Mouse (Mus musculus) stomach, postnatal 0 days (tissue): ENCODE measurements around the gene Ap5m1. TPM values are rescaled to one million over a fixed set of nuclear protein-coding genes. Genes with fewer than 3 reads are reported as not detected.
A peak's percentile ranks its signal among the peaks of the same experiment; 100 is the strongest.
"Not testable (repeated sequence)": the region's sequence is repeated elsewhere in the genome, so short reads cannot be mapped to it uniquely, and the experiment has no call there.

Source experiments
- ATAC-seq: fragments of 200-750 bp; cut with Nextera tagmentation; 2 replicates; pipeline ENCODE4 v1.8.0; 2017; ENCODE audit not compliant: low FRiP score, low TSS enrichment
- DNase-seq: peaks from one replicate; pipeline ENCODE4 v3.0.0-alpha.2; 2016; ENCODE audit warnings: low spot score
- H3K27ac ChIP-seq: fragments of 300-500 bp; sonication (generic); replicated peaks from 2 replicates; pipeline ENCODE4 v1.5.1; 2014; ENCODE audit warnings: mild to moderate bottlenecking, control low read depth
- H3K27me3 ChIP-seq: fragments of 300-500 bp; sonication (generic); 2 replicates; pipeline ENCODE4 v1.6.1; 2014; ENCODE audit warnings: low read length; ENCODE audit not compliant: control insufficient read depth, insufficient read depth
- H3K36me3 ChIP-seq: fragments of 300-500 bp; sonication (generic); 2 replicates; pipeline ENCODE4 v1.6.1; 2014; ENCODE audit warnings: low read length, mixed read lengths; ENCODE audit not compliant: control insufficient read depth, insufficient read depth
- H3K4me1 ChIP-seq: fragments of 300-500 bp; sonication (generic); replicated peaks from 2 replicates; pipeline ENCODE4 v1.6.1; 2014; ENCODE audit warnings: antibody characterized with exemption; ENCODE audit not compliant: control insufficient read depth, insufficient read depth
- H3K4me2 ChIP-seq: fragments of 300-500 bp; sonication (generic); replicated peaks from 2 replicates; pipeline ENCODE4 v1.6.1; 2014; ENCODE audit warnings: low read depth, mild to moderate bottlenecking, control low read depth, moderate library complexity
- H3K4me3 ChIP-seq: fragments of 300-500 bp; sonication (generic); 2 replicates; pipeline ENCODE4 v1.5.1; 2014; ENCODE audit warnings: low read depth, low read length, control low read depth
- H3K9ac ChIP-seq: fragments of 300-500 bp; sonication (generic); 2 replicates; pipeline ENCODE4 v1.6.1; 2014; ENCODE audit warnings: mild to moderate bottlenecking, low read length, control low read depth, mixed read lengths
- H3K9me3 ChIP-seq: fragments of 300-500 bp; sonication (generic); 2 replicates; pipeline ENCODE4 v1.6.1; 2016; ENCODE audit warnings: low read length; ENCODE audit not compliant: control insufficient read depth
- CTCF ChIP-seq: IDR thresholded peaks from 2 replicates; pipeline ENCODE4 v1.5.1; 2016; ENCODE audit warnings: antibody characterized with exemption, low read depth, mild to moderate bottlenecking, moderate library complexity
- EP300 ChIP-seq: optimal IDR thresholded peaks from 2 replicates; pipeline ENCODE3; 2016; ENCODE audit warnings: antibody characterized with exemption
- WGBS: fragments of 180-500 bp; shearing (Covaris S2); extraction: QIAGEN DNeasy Blood & Tissue Kit; methylation state at CpG from one replicate; pipeline ENCODE4 v1.1.7; 2014; 5-methylcytosine and 5-hydroxymethylcytosine counted together
- polyA plus RNA-seq: library from polyadenylated mRNA; unstranded; fragments of >200 nt; fragmentation: Nextera tagmentation; extraction: Ambion mirVana; gene quantifications from 2 replicates; pipeline ENCODE4 v1.2.1, GENCODE M21; 2015

The Ap5m1 gene
- polyA plus RNA-seq, 1 experiment from 2014 or later, result 13.2 TPM

DNA sequence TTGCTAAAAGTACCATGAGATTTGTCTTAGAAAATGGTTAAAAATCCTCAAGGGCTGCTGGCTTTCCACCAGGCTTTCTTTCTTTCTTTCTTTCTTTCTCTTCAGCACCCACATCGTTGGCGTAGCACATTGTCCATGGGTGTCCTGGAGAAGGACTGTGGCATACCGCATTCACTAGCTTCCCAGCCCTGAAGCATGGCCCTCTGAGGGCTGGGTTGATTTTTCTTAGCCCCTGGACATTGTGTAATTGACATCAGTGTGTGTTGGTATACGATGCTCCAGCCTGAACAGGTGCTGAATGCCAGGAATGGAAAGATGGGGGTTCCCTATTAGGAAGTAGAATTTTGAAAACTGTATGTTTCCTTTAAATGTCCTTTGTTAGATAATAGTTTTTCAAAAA is 25.4 kb downstream of the Ap5m1 start:
- H3K4me1 ChIP-seq, result no peaks in the 10 kb centered on the region
- TF ChIP-seq CTCF (no peak), EP300 (no peak)
- H3K9ac ChIP-seq, result no peak overlapping the region
- peaks cover 3% of the 10 kb centered on the region; the same call in 1 of the 2 replicates for H3K36me3 ChIP-seq
- no peak overlapping the region for H3K4me3 ChIP-seq
- ATAC-seq (no peak), DNase-seq (no peak)
- 95% methylated on average over 4 of the region's 4 CpGs for WGBS
- no peak overlapping the region for H3K4me2 ChIP-seq
- H3K27ac ChIP-seq, result no peak overlapping the region
- H3K9me3 ChIP-seq, result no peaks in the 10 kb centered on the region
- no peaks in the 10 kb centered on the region for H3K27me3 ChIP-seq

DNA sequence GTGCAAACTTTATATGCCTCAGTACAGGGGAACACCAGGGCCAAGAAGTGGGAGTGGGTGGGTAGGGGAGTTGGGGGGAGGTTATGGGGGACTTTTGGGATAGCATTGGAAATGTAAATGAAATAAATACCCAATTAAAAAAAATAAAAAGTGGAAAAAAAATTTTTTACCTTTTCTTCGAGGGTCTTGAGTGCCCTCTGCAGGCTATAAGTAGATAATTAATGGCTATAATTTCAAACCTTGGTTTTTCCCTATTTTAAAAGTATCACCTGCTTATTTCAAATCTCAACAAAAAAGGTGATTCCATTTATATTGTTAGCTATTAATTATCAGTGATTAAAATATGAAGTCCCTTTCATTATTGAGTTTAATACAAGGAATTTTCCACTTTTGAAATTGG is 25.9 kb downstream of the Ap5m1 start:
- DNase-seq, H3K27me3 ChIP-seq, H3K4me1 ChIP-seq, ATAC-seq, H3K4me3 ChIP-seq, H3K27ac ChIP-seq, H3K4me2 ChIP-seq, H3K9me3 ChIP-seq, H3K9ac ChIP-seq, H3K36me3 ChIP-seq: not testable (repeated sequence)
- TF ChIP-seq CTCF, result peak; percentile 30
- whole genome bisulfite sequencing, result 38% methylated on average over 1 of the region's 1 CpGs

DNA sequence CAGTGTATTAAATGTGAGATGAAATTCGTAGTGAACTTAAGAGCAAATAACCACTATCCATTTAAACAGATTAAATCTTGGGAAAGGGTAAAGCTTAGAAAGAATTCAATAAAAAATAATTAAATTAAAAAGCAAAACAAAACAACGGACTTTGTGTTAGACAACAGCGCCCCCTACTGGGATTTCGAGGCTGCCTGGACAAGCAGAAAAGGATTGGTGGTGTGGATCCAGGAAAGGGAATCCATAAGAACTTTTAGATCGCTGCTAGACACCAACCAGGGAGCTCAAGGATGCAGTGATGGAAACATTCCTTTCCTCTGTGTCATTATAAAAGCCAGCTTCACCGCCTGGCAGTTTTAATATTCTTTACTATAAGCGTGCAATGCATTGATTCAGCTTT is 52.5 kb downstream of the Ap5m1 start:
- DNase-seq, result peak; percentile 72
- Histone ChIP-seq H3K36me3 (no peaks in the 10 kb centered on the region), H3K27me3 (no peaks in the 10 kb centered on the region), H3K4me2 (no peak overlapping the region), H3K9me3 (no peaks in the 10 kb centered on the region), H3K4me1 (no peaks in the 10 kb centered on the region), H3K27ac (no peak overlapping the region), H3K9ac (no peak overlapping the region), H3K4me3 (no peak overlapping the region)
- WGBS, result 10% methylated on average over 7 of the region's 7 CpGs
- TF ChIP-seq EP300 (no peak), CTCF (peak; percentile 81)
- ATAC-seq, result no peak

DNA sequence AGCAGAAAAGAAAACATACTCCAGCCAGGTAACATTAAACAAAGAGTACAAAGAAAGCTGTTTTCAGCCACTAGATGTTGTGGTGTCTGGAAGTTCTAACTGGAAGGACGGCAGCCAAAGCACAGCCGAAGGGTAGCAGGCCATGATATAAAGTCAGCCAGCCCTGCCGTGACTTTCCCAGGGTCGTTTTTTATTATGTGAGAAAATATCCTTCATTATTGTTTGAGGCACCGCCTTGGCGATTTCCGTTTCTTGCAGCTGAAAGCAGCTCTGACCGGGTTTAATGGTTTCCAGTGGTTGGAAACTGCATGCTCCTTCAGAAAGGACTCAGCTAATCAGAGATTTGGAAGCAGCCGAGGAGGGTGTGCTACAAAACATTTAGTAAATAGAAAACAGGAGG is 55.8 kb downstream of the Ap5m1 start:
- ATAC-seq (no peak), DNase-seq (no peak)
- 43% methylated on average over 9 of the region's 9 CpGs for WGBS
- no peak for TF ChIP-seq CTCF
- no peak for TF ChIP-seq EP300
- Histone ChIP-seq H3K36me3 (no peaks in the 10 kb centered on the region), H3K4me3 (no peak overlapping the region), H3K27ac (no peak overlapping the region), H3K4me1 (no peaks in the 10 kb centered on the region), H3K9me3 (no peaks in the 10 kb centered on the region), H3K4me2 (no peak overlapping the region), H3K9ac (no peak overlapping the region), H3K27me3 (no peaks in the 10 kb centered on the region)

DNA sequence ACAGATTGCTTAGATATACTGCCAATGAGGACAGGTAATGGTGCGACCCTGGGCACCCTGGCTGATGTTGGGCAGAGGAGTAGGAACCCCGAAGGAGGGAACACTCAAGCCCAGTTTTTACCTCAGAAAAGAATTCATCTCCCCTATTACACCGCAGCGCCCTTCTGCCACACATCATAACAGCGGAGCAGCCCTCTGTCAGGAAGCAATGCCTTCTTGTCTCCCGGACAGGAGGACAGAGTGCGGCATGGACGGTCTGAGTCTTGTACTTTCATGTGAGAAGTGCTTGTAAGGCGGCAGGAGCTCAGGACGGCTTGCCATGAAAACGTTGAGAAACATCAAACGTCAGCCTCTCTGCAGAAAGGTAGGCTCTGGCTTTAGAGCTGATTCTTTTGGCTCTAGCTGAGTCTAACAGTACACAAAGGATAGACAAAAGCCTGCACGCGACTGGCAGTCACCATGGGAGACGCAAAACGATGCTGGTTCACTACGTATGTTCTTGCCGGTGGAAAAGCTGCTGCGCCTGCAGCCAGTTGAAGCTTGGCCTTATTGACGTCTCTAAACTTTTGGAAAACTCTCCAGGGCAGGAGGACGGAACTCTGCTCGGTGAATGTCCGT is 61.4 kb downstream of the Ap5m1 start:
- TF ChIP-seq CTCF (no peak), EP300 (no peak)
- DNase-seq, result no peak
- Histone ChIP-seq H3K4me1 (no peaks in the 10 kb centered on the region), H3K36me3 (no peaks in the 10 kb centered on the region), H3K4me2 (no peak overlapping the region), H3K4me3 (no peak overlapping the region), H3K9ac (no peak overlapping the region), H3K27ac (no peak overlapping the region), H3K27me3 (no peaks in the 10 kb centered on the region), H3K9me3 (no peaks in the 10 kb centered on the region)
- no peak for ATAC-seq
- WGBS, result 70% methylated on average over 23 of the region's 23 CpGs

DNA sequence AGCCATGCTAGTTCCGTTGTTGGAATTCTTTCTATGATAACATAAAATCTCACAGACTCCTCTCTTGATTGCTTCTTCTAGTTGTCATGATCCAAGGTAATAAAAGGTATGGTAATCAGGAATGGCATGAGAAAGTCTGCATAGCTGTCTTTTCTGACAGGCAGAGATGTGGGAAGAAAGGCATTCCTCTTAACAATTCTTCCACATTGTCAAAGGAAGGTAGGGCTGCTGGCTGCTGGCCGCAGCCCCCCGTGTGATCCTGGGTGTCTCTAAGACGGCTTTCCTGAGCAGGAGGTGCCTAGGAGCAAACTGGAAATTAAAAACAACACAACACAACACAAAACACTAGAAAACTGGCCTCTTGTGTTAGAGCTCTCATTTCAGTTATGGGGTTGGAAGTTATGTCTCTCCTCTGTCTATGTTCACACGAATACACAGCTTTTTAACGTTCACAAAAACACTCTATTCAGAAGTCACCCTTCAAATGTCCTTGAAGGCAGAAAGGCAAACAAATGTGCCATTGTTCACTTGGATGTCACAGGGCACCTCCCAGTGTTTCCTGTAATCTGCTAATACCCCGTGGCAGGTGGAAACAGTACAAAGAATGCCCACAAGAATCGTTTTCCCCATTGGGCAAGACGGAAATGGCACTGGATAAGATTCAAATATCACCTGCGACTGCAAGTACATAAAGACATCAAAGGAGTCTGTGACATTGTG is 62.8 kb downstream of the Ap5m1 start:
- Histone ChIP-seq H3K27me3 (no peaks in the 10 kb centered on the region), H3K36me3 (no peaks in the 10 kb centered on the region), H3K9me3 (no peaks in the 10 kb centered on the region), H3K4me3 (no peak overlapping the region), H3K9ac (no peak overlapping the region), H3K4me1 (no peaks in the 10 kb centered on the region), H3K27ac (no peak overlapping the region), H3K4me2 (no peak overlapping the region)
- no peak for TF ChIP-seq CTCF
- no peak for TF ChIP-seq EP300
- DNase-seq, result peak; percentile 24
- 53% methylated on average over 10 of the region's 10 CpGs for WGBS
- ATAC-seq, result peak; percentile 77
